Mouse (Mus musculus) telencephalon, adult 2 months (tissue): ENCODE measurements around the gene Stpg1.

Experiments used
- DNase-seq: peaks from one replicate; pipeline ENCODE4 v3.0.0-alpha.2; 2011; ENCODE audit warnings: low read depth, low spot score

Stpg1 gene

DNA sequence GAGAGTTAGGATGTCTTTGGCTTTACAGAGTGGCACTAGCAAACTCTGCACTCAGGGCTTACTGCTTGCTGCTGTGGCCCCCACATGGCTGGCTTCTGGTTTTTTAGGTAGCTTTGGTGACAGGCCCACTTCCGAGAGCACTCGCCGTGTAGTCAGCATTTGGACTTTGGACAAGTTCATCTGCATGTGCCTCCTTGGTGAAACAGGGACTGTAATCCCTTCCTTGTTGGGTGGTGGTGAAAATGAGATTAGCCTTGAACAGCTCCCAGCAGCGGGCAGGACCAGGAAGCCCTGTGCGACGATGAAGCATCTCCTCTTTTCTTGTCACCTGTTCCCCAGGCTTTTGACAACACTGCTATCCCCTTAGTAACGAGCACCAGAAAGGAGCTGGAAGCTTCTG is 19.3 kb downstream of the Stpg1 start:
- no peak for DNase-seq

DNA sequence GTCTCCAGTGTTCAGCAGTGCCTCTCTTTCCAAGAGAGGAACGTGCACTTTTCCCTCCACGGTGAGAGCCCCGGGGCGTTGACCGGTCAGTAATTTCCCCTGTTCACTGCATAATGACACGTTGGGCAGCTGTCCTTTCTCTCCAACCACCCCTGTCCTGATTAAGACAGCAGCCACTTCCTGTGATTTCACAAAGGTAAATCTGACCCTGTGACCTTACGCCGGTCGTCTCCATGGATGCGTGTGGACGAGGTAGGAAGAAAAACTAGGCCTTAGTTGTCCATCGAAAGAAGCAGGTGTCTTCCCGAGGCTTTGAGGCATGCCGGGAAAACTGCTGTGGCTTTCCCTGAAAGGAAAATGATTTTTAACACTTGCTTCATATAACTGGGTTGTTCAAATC is 20.3 kb downstream of the Stpg1 start:
- DNase-seq, result no peak

DNA sequence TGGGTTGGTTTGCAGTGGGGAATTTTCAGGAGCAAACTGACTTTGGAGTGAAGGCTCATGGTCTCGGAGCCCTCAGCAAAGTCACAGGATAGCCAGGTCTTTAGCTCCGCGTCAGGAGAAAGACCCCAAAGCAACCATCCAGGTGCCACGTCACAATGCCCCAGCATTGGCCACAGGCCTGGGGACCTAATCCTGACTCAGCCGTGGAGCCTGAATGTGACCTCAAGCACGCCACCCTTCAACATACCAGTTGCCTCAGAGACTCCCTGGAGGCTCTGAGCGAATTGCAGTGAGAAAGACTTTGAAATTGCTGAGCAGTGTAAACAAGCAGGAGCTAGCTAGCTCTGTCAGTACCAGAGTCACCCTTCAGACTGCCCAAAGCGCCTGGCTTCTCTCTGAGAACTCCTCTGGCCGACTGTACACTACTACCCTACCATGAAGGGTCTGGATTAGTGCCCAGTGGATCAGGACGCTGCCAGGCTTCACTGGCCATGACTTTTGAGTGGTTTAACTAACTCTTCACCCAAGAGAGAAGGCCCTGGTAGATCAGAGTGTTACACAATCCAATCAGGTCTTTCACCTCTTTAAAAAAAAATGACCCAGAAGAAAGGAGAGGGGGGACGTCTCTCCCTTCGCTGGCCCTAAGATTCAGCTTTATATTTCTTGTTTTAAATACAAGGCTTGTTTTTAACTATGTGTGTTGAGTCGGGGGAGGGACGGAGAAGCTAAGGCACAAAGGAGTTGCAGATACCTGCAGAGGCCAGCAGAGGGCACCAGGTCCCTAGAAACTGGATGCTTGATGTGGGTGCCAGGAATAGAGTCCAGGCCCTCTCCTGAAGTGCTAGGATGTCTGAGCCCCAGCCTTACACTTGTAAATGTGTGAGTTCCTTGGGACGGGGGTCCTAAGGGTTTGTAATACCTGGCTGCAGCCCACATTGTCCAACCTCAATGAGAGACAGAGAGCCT is 22.0 kb downstream of the Stpg1 start:
- no peak for DNase-seq

- DNase-seq, result no peak
Measured at GRCm38 (mm10) chr4:135518135-135518534, 23.5 kb downstream of the Stpg1 start.

GRCm38 (mm10) chr4:135520421-135520820 is 25.8 kb downstream of the Stpg1 start:
- DNase-seq, result no peak

DNA sequence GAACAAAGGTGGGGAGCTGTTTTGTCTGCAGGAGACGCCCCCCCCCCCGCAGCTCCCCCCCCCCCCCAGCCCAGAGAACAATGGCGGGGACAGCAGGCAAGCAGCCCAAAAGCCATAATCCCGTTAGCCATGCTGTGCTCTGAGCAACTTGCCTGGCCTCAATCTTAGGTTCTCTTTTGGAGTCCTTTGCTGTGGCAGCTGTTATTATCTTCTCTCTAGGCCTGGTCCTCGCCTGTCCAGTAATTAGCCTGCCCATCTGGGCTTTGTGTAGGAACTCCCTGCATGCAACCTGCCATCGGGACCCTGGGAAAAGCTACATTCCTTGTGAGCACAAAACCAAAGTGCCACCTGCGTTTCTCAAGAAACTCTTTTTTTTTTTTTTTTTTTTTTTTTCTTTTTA is 29.3 kb downstream of the Stpg1 start:
- no peak for DNase-seq

- no peak for DNase-seq
Measured at GRCm38 (mm10) chr4:135525057-135525456, 30.5 kb downstream of the Stpg1 start.

- DNase-seq, result no peak
Measured at GRCm38 (mm10) chr4:135526039-135526710, 31.6 kb downstream of the Stpg1 start.

DNA sequence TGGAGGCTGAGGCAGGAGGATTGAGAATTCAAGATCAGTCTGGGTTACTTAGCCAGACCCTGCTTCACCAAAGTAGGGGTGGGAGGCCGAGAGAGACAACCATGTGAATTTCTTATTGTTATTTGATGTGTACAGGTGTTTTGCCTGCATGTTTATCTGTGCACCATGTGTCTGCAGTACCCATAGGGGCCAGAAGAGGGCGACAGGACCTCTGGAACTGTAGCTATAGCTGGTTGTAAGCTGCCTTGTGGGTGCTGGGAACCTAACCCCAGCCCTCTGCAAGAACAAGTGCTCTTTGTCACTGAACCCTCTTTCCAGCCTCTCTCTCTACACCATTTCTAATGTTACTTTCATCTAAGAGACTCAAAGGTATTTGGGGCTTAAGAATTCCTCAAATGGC is 35.7 kb downstream of the Stpg1 start:
- DNase-seq, result no peak

- peak; percentile 80 for DNase-seq
Measured at GRCm38 (mm10) chr4:135531236-135531635, 36.6 kb downstream of the Stpg1 start.

- no peak for DNase-seq
Measured at GRCm38 (mm10) chr4:135531771-135532613, 37.4 kb downstream of the Stpg1 start.

- no peak for DNase-seq
Measured at GRCm38 (mm10) chr4:135533001-135533400, 38.4 kb downstream of the Stpg1 start.

GRCm38 (mm10) chr4:135535021-135535420 is 40.4 kb downstream of the Stpg1 start:
- no peak for DNase-seq

DNA sequence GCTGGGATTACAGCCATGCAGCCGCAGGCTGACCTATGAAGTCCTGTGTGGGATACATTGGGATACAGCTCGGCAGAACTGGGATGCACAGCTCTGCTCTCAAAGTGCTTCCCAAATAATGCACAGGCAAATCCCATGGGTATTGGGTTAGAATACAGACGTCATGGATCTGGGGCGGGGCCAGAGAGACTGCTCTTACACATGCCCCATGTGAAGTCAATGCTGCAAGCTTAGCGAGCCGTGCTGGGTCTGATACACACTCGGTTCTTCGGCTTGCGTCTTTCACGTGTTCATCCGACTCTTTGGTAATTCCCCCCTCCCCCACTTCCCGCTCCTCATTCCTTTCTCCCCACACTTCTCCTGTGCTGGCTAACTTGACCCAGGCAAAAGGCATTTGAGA is 44.5 kb downstream of the Stpg1 start:
- no peak for DNase-seq

GRCm38 (mm10) chr4:135540057-135540456 is 45.5 kb downstream of the Stpg1 start:
- no peak for DNase-seq

- no peak for DNase-seq
Measured at GRCm38 (mm10) chr4:135544284-135544683, 49.7 kb downstream of the Stpg1 start.

GRCm38 (mm10) chr4:135545080-135545511 is 50.5 kb downstream of the Stpg1 start:
- DNase-seq, result no peak

DNA sequence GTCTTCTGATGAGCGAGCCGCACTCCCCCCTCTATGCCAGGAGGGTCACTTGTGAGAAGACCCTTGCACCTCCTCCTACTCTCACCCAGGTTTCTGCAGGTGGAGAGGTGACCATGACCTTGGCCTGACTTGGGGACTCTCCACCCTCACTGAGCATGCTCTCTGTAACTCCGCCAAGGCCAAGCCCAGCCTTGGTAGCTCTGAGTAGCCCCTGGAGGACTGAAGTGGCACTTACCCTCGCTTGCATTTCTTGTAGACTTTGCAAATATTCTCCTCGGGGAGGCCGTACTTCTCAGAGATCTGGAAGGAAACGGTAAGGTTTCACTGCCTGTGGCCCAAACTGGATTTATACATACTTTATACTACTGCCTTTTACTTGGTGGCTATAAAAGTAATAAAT is 51.4 kb downstream of the Stpg1 start:
- DNase-seq, result no peak

DNA sequence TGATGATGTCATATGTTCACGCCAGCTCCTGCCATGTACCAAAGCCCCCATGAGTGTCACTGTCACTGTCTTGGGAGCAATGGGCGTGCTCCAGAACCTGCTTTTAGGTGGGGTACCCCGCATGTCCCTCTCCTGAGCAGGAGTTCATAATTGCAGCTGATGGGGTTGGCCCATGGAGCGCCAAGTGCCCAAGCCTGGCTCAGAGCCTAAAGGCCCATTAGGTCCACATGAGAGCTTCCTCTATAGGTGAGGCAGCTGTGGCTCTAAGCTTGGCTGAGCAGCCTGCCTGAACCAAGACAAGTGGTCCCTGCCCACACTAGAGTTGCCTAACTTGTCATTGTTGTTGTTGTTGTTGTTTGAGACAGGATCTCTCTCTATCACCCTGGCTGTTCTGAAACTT is 52.2 kb downstream of the Stpg1 start:
- DNase-seq, result no peak

- DNase-seq, result no peak
Measured at GRCm38 (mm10) chr4:135547551-135547950, 53.0 kb downstream of the Stpg1 start.

- no peak for DNase-seq
Measured at GRCm38 (mm10) chr4:135548108-135548507, 53.5 kb downstream of the Stpg1 start.

DNA sequence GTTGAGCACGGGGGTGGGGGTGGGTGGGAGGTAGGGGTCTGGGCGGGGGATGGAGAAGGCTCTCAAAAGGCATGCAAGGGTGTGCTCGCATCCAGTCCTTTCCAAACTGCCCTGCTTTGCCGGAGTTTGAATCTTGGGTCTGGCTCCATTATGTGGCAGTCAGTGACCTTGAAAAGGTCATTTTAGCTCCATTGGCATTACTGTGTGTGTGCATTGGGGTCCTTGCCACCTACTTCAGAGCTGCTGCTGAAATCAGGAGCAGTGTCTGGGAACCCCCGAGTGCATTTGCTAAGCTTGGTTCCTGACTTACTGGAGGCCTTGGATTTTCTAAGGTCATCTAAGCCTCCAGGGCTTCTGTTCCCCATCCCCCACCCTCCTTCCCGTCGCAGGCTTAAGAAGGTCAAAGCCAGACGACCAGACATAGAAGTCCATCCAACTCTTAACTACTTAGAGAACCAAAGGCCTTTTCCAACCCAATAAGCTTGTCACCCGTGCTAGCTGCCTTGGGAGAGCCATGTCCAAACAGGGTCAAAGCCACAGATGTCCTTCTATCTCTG is 54.0 kb downstream of the Stpg1 start:
- no peak for DNase-seq
